Mouse (Mus musculus): ENCODE measurements at regions not wholly inside any gene's neighbourhood (a gene's known extent, or its start where the extent isn't known, plus 50 kb on each side); places are given as distances from the start of the nearest gene placed in this dataset.

DNA sequence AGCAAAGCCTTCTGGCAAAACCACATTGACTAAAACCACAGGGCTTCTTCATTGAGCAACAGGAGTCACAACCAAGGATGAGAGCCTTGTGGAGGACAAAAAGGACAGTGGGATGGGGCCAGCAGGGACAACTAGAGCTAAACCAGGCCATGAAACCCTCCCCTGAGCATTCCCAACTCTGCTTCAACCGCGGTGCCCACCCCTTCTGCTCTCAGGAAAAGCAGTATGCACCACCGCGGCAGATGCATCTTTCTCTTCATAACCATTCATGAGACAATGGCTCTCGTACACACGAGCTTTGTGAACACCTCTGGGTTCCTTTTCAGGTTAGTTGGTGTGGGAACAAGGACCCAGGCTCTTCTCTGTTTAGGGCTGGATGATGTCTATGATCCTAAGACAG is 166.0 kb upstream of the Lef1 start:
- no peak for ATAC-seq (ENCODE audit: insufficient number of reproducible peaks, low FRiP score, low TSS enrichment)

DNA sequence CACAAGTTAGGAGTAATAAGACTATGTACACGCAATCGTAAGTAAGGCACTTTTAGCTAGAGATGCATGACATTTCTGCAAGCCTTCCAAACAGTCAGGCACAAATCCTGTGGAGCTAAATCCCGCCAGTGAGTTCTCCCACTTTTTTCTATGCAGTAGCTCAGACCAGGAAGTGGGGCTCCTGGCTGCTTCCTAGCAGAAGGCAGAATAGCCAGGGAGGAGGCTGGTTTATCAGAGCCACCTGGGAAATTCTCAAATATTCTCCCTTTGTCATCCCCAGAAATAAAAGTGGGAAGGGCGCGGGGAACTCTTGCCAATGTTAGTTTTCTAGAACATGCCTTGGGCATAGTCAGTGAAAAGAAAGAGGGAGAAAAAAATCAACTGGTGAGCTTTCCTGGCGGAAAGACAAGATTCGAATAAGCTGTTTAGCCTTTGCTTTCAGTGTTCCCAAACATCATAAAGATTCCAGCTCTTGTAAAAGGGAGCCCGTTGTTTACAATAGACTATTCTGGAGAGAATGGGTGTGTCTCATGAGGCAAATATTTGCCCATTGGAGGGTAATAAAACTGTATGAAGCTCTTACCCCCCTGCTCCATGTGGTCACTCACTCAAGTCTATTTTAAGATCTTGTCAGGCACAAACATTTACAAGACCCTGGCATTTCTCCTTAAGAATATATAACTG is 167.2 kb upstream of the Lef1 start:
- no peak for ATAC-seq (ENCODE audit: insufficient number of reproducible peaks, low FRiP score, low TSS enrichment)

DNA sequence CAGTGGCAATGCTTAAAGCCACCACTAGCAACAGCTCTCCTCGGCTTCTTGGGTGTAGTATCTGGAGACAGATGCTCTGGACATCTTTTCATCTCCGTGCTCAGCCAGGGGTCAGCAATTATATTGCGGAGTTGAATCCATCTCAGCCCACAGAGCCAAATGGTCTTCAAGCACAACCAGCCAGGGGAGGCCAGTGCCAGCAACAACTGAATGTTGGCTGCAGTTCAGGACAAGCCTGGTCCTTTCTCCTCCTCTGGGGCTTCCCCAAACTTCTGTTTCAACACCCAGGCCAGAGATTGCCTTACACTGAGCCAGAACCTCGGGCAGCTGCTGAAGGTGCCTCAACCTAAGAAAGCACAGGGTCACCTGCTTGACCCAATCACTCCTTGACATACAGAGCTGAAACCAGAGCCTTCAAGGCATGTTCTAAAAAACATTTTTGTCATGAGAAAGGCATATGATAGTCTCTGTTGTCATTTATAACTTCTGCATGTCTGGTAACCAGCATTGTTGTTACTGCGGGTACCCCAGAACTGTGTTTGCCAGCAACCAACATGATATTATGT is 169.9 kb upstream of the Lef1 start:
- no peak for ATAC-seq (ENCODE audit: insufficient number of reproducible peaks, low FRiP score, low TSS enrichment)

DNA sequence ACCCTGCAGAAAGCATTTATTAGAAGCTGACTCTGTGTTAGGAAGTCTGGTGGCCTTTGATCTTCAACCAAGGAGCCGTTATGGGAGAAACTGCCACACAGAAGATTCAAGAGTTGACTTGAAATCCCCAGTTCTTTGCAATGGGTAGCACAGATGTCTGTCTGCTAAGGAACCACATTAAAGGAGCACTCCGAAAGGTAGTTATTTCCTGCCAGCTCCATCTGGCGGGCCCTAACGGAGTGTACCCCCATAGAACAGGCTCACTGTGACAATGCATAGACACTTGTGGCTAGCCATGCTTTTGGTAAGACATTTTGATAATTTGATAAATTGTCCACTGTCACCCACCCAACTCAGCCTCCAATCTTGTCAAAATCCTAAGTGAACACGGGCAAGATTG is 173.3 kb upstream of the Lef1 start:
- no peak for ATAC-seq (ENCODE audit: insufficient number of reproducible peaks, low FRiP score, low TSS enrichment)

DNA sequence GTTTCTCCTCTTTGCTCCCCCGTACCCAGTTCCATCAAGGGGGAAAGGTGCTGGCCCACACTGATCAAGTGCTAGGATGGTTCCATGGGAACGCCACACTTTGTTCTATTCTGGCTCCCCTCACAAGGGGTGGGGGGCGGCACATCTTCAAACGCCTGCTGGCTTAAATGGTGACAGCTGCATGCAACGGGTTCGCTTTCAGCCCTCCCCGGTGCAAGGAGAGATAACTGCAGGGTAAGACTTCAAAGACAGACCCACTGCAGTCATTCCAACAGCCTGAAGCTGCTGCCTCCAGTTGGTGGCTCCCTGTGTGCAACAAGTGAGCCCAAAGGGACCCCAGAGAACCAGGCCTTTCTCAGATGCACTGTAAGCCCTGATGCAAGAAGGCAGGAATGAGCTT is 173.9 kb upstream of the Lef1 start:
- no peak for ATAC-seq (ENCODE audit: insufficient number of reproducible peaks, low FRiP score, low TSS enrichment)

DNA sequence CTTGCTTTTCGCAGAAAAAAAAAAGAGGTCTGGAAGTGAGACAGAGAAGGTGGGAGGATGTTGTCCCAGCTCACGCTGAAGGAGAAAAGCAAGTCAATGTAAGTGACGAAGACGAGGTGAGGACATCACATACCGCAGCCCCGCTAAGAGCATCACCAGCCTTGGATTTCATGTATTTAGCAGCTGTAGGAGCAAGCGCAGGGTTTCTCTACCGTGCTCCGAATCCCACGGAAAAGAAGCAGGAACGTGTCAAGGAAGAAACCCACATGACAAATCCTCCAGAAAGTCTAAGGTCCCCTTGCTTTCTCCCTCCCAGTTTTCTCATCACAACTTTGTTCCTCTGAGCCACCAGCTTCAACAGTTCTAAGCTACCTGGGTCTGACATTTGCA is 174.3 kb upstream of the Lef1 start:
- ATAC-seq (ENCODE audit: insufficient number of reproducible peaks, low FRiP score, low TSS enrichment), result no peak

DNA sequence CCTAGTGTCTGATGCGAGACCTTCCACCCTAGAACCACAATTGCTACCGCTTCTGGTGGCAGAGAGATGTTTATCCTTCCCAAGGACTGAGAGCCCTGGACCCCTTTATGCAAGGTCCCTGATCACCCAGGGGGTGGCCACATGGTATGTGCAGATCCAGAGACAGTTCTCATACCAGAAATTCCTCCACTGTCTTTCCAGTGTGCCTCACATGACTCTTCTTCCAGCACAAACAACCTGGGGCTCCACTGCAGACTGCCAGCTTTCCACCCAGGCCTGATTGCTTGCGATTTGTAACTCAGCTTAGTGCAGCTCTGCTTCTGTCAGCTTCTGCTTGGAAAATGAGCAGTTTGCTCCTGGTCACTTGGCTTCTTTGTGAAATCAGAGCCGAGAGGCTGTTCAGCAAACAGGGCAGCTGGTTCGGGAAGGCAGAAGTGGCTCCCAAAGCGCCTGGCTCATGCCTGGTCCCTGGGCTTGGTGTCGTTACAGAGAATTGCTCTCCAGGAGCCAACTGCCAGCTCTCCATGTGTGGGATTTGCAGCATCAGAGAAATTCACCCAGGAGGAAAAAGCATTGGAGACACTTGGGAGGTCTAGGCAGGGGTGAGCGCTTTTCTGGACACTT is 174.9 kb upstream of the Lef1 start:
- no peak for ATAC-seq (ENCODE audit: insufficient number of reproducible peaks, low FRiP score, low TSS enrichment)

DNA sequence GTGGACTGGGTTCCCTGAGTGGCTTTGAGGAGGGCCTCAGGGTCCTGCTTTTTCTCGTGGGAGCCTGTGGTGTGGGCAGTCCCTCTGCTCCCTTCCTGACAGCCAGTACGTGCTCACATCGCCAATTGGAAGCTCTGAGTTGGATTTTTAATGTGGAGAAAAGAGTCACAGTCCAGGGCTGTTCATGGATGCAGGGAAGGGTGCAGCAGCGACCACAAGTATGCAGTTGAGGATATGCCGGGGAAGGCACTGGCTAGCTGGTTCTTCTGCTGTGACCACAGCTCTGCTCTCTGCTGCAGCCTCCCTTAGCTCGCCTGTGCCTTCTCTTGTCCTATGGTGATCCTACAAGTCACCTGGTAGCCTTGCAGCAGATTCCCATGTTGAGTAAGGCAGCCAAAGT is 177.5 kb upstream of the Lef1 start:
- no peak for ATAC-seq (ENCODE audit: insufficient number of reproducible peaks, low FRiP score, low TSS enrichment)

DNA sequence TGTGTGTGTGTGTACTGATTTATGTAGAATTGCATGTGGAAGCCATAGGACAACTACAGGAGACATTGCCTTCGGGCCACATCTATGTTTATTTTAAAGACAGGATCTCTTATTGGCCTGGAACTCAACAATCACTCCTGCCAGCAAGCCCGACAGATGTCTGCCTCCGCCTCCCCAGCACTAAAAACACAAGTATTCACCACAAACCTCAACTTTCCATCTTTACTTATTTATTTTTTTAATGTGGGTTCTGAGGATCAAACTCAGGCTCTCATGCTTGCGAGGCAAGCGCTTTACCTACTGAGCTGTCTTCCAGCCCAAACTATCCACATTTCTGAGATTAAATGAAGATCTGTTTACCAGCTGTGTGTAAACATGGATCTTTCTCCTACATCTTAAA is 178.0 kb upstream of the Lef1 start:
- ATAC-seq (ENCODE audit: insufficient number of reproducible peaks, low FRiP score, low TSS enrichment), result no peak

DNA sequence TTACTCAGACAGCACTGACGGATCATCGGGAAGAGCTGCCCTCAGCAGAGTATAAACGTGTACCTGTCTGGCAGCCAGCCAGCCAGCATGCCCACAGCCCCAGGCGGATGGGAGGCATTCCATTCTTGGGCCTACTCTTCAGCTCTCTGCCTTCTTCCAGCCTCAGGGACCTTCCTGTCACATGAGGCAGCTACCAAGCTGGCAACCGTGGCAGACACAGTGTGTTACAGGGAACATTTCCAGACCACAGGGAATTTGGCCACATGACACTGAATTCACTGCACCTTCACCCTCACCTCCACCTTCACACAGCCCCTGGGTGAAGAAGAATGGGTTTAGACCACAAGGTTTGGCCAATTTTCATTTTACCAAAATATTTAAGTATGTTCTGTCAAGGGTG is 185.3 kb upstream of the Lef1 start:
- no peak for ATAC-seq (ENCODE audit: insufficient number of reproducible peaks, low FRiP score, low TSS enrichment)

DNA sequence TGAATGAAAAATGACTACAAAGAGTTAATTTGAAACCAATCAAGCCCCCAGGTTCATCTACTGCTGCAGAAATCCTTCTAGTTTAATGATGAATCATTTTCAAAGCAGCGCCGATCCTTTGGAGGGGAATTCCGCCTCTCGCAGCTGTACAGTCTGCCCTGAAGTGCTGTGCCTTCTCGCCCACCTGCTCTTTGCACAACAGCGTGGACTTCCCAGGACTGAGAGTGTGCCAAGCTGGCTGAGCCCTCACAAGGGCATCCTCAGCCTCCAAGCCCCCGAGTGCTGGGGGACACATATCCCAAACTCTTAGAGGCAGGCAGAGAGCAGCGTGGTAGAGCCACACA is 186.7 kb upstream of the Lef1 start:
- no peak for ATAC-seq (ENCODE audit: insufficient number of reproducible peaks, low FRiP score, low TSS enrichment)

DNA sequence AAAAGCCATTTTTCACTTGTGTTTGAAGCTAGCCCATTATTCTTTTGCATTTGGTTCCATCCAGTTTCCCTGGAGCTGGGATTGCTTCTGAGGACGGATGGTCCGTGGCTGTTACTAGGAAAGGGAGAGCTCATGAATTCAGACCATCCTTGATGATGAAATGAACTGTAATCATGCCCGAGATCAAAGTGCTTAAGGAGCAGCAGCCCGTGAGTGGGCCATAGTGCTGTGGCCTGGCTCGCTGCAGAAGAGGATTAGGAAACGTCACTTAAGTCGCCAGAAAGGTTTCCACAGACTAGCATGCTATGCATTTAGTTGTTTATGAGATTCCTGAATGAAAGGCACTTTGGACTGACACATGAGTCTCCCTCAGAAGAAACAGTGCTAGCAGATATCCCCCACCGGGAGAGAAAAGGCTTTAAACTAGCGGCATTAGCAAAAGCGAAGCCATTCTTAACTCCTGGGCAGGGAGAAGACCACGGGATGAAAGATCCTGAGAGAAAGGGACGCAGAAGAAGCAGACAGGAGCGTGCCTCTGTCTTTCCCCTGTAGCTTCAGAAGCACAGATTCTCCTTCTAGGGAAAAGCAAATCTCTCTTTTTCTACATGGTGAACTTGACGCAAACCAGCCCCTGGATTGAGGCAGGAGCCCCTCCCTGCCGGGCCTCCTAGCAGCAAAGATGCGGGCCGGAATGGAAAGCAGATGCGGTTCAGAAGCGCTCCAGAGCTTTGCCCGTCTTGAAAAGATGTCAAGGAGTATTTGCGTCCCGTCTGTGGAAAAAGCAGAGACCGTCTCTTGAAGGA is 187.3 kb upstream of the Lef1 start:
- no peak for ATAC-seq (ENCODE audit: insufficient number of reproducible peaks, low FRiP score, low TSS enrichment)

DNA sequence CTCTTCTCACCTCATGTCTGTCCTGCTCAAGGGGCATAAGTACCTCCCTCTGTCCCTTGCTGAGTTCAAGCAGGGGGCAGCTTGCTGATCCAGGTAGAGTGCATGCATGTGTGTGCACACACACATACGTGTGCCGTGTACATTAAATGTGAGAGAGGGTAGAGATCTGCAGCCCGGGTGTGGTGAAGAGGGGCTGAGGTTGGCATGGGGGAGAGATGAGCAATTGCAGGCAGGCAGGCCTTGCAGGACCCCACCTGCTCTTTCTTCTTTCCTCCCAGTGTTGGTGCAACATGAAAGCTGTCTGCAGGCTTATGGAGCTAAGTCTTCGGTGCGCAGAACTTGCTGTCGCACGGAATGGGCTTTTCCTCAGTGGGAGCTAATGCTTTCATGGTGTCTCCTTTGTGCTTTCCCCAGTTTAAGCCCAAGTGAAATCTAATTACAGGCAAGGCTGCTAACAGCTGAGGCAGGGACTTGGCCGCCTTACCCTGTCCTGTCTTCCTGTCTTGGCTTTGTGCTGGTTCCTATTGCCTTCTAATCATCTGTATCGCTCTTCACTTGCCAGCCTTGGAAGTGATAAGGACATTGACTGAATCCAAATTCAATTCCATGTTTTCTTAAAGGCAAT is 188.5 kb upstream of the Lef1 start:
- ATAC-seq (ENCODE audit: insufficient number of reproducible peaks, low FRiP score, low TSS enrichment), result no peak

DNA sequence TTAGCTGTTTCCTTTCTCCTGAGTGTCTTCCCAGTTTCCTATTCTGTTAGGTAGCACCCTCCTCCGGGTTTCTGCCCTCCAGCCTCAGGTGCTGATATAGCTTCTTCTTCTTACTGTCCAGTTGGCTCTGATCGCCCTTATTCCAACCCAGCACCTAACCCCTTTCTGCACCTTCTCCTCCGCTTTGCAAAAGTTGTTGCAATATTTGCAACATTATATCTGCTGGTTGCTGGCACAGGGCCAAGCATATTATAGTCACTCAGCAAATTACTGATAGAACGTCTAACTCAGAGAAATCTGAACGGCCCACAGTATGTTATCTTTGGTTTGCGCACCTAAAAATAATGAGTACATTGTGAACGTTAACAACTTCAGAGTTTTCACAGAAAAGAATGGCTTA is 183.6 kb upstream of the Rpl34 start:
- ATAC-seq (ENCODE audit: insufficient number of reproducible peaks, low FRiP score, low TSS enrichment), result no peak

DNA sequence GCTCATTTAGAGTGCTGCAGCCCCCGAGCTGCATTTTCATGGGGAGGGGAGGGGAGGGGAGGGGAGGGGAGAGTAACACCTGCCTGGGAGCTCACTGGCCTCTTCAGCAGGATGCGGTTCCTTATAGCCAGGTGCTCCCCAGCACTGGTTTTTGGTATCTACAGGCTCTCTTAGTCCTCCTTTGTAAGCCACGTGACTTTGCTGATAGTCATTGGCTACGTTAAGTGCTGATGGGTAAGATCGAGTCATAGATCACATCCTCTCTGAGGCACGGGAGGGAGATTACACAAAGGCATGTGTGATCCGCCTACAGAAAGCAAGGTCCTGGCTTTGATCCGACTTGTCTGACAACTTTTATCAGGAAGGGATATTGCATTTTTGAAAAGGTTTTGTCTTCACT is 174.9 kb upstream of the Rpl34 start:
- ATAC-seq (ENCODE audit: insufficient number of reproducible peaks, low FRiP score, low TSS enrichment), result no peak

DNA sequence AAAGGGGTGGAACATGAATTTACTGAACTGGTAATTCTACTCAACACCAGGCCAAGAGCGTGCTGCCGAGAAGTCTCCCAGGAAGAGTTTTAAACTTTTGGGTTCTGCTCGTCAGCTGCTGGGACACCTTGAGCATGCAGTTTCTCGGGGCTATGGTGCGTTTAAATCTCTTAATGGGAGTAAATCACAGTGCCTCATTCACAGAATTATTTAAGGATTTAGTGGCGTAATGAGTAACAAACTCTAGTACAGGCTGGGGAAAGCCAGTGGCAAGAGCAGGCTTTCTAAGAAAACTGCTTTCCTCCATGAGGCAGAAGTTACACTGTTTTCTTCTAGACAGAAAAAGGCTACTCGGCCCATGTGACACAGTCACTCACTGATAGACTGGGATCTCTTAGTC is 173.1 kb upstream of the Rpl34 start:
- no peak for ATAC-seq (ENCODE audit: insufficient number of reproducible peaks, low FRiP score, low TSS enrichment)

DNA sequence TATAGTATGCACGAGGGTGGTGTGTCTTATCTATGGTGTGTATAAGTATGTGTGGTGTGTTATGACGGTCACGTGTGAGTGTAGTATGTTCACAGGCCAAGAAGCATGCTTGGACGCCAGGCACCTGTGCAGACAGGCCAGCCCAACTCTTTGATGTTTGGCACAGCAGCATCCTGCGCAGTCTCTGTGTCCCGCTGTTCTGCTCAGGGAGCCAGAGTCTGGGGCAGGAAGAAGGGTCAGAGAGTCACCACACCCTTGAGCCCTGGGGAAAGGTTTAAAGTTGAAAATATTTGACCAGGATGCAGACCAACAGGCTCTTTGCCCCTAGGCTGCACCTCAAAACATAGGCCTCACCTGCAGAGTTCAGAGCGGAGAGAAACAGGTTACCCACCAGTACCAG is 172.2 kb upstream of the Rpl34 start:
- ATAC-seq (ENCODE audit: insufficient number of reproducible peaks, low FRiP score, low TSS enrichment), result no peak

DNA sequence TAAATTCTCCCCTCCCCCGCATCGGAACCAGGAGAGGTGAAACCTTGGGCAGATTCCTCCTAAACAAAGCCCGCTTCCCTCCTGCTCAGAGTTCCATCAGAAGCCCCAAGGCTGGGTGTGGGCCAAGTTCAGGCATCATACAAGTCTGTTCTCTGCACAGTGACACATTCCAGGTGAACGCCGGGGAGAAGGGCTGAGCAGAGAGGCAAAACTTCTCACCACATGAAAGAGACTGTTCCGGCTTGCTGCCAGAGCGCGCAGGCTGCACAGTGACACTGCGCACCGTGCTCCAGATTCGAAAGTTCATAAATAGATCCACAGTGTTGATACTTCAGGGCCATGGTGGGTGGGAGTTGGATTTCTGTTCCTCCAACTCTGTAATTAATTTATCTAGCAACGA is 171.1 kb upstream of the Rpl34 start:
- no peak for ATAC-seq (ENCODE audit: insufficient number of reproducible peaks, low FRiP score, low TSS enrichment)

DNA sequence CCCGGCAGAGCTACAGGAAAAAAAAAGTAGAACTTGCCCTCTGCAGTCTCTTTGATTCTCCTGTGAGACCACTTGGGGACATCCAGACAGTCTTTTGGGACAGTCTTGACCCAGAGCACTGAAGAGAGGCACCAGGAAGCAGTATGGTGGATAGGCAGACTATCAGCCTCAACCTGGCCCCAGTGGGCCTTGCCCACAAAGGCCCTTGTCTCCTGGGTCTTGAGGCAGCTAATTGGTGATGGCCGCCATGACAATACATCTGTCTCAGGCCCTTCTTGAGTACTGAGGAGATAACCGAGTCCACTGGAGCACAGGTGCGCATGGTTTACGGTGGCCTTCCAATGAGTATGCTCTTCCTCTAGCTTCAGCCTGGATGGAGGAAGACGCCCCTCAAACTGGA is 170.6 kb upstream of the Rpl34 start:
- no peak for ATAC-seq (ENCODE audit: insufficient number of reproducible peaks, low FRiP score, low TSS enrichment)

DNA sequence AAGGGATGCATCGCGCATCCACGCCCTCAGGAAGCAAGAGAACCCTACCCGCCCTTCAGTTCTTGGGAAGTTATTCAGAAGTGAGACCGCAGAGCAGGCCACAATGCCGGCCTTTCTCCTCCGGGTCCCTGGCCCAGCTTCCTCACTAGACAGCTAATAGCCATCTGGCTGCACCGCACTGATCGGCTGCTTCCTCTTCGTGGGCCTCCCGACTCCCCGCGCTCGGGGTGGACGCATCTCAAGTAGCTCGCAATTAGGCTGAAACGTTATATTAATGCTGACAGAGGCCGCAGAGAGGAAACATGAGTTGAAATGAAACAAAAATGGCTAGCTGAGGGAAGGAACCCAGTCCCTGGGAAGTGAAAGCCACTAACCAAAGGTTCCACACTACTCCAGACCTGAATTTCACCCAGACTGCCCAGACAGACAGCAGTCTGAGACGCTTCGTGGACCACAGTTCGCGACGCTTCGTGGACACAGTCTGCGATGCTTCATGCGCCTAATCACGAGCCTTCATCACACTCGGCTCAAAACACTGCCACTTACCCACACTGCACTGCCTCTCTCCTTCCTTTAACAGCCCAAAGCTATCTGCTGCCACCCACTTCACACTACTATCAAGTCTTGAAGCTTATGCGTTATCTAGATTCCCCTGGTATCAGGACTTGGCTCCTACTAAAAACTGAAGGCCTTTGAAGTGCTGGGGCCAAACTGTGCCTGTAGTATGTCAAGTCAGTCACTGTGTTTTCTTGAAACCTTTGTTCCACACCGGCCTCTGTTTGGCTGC is 170.0 kb upstream of the Rpl34 start:
- ATAC-seq (ENCODE audit: insufficient number of reproducible peaks, low FRiP score, low TSS enrichment), result no peak

Data from cerebellum, adult (tissue).